Mouse (Mus musculus) macrophage (primary cell): ENCODE data around the gene Hoxc6. TPM values are rescaled to one million over a fixed set of nuclear protein-coding genes. Genes with fewer than 3 reads are reported as not detected.

Experiments used
- H3K27ac ChIP-seq: fragments of 350-480 bp; formaldehyde crosslinking; 2 replicates; pipeline ENCODE4 v1.9.0; 2021
- H3K36me3 ChIP-seq: fragments of 350-480 bp; formaldehyde crosslinking; 2 replicates; pipeline ENCODE4 v1.9.0; 2021; ENCODE audit errors: inconsistent target
- H3K4me3 ChIP-seq: fragments of 350-480 bp; formaldehyde crosslinking; 2 replicates; pipeline ENCODE4 v1.9.0; 2021; ENCODE audit errors: inconsistent target
- H3K79me2 ChIP-seq: fragments of 350-480 bp; formaldehyde crosslinking; 2 replicates; pipeline ENCODE4 v1.9.0; 2021; ENCODE audit errors: inconsistent target
- WGBS: methylation state at CpG from one replicate; pipeline ENCODE4 v1.1.7; 2026; ENCODE audit warnings: inconsistent platforms; ENCODE audit not compliant: missing documents; 5-methylcytosine and 5-hydroxymethylcytosine counted together
- polyA plus RNA-seq: library from polyadenylated mRNA; stranded (reverse); fragments of 250-400 nt; gene quantifications from 3 replicates; pipeline ENCODE4 v1.2.4, GENCODE M21; 2018; ENCODE audit warnings: inconsistent platforms

Hoxc6 gene
- polyA plus RNA-seq, 1 experiment from 2014 or later = not detected

DNA sequence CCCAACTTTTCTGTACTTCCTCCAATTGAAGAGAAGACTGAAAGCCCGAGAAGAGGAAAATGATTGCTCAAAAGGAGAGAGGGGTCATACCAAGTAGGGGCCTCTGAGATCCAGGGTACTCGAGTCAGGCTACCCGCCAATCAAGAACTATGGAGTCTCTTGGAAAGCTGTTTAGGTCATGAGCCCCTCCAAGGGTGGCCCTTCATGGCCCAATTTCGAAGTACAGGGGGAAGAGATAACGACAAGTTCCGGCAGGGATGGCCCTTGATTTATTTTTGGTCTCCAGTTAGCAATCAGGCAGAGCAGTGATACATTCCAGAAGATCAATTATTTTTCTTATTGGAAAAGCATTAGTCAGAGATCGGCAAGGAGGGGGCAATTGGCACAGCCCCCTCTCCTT lies 6.3 kb upstream of the Hoxc6 start:
- Histone ChIP-seq H3K4me3 (no peak overlapping the region), H3K79me2 (no peaks in the 10 kb centered on the region), H3K27ac (no peak overlapping the region), H3K36me3 (no peaks in the 10 kb centered on the region)
- WGBS = 7% methylated on average over 6 of the region's 7 CpGs

DNA sequence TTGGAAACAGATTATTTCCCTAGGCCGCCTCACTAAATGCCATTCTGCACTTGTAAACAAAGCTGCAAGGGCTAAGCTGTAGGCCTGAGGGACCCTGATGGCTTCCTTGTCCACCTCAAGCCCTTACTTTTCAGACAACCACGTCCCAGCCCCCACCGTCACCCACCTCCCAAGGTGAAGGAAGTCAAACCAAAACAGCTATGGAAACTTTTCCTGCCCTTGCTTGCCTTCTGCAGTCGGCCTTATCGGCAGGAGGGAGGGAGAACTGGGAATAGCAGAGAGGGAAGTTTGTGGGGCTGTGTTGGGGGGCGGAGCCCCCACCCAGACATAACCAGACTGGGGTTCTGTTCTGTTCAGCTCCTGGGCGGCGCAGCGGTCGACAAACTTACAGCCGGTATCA lies 5.9 kb upstream of the Hoxc6 start:
- Histone ChIP-seq H3K79me2 (no peaks in the 10 kb centered on the region), H3K27ac (no peak overlapping the region), H3K36me3 (no peaks in the 10 kb centered on the region), H3K4me3 (no peak overlapping the region)
- 9% methylated on average over 11 of the region's 11 CpGs for WGBS

DNA sequence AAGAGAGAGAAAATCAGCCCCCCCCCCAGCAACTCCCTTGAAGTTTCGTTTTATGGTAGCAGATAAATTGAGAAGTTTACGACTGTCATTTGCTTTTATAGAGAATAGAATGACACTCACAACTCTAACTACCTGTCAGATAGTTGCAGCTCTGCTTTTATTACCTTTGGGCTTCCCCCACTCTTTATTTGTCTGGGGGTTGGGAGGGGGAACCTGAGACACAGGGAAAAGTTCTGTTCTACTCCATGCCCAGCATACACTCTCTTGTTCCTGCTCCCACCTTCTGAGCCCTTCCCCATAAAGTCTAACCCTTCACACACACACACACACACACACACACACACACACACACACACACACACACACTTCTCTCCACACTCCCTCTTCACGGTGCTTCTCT lies 5.2 kb upstream of the Hoxc6 start:
- Histone ChIP-seq H3K79me2 (no peaks in the 10 kb centered on the region), H3K27ac (no peak overlapping the region), H3K4me3 (no peak overlapping the region), H3K36me3 (no peaks in the 10 kb centered on the region)
- 21% methylated on average over 2 of the region's 3 CpGs for WGBS

DNA sequence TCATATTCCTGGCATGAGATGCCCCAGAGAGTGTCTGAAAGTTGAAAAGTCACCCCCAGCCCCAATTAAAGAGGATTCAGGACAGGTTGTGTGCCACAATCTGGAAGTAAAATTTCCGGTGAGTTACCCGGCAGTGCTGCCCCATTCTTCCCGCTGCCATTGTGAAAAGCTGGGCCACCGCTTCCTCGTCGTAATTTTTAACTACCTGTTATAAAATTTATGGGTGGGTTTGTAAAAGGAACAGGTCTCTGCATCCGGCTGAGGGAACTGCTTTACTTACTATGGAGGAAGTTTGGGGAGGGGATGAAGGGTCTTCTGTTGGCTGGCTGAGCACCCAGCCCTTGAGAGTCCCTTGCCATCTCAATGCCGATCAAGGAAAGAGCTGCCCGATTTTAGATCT lies 1.5 kb upstream of the Hoxc6 start:
- no peaks in the 10 kb centered on the region for H3K79me2 ChIP-seq
- H3K4me3 ChIP-seq = no peak overlapping the region
- WGBS = 10% methylated on average over 9 of the region's 9 CpGs
- H3K27ac ChIP-seq = no peak overlapping the region
- H3K36me3 ChIP-seq = no peaks in the 10 kb centered on the region

- 35% methylated on average over 3 of the region's 3 CpGs for WGBS
- Histone ChIP-seq H3K36me3 (no peaks in the 10 kb centered on the region), H3K79me2 (no peaks in the 10 kb centered on the region), H3K27ac (no peak overlapping the region), H3K4me3 (no peak overlapping the region)
These were observed 626 bp upstream of the Hoxc6 start for GRCm38 (mm10) chr15:102997431-102997830.

GRCm38 (mm10) chr15:102998608-102999182 lies 638 bp downstream of the Hoxc6 start:
- H3K79me2 ChIP-seq = no peaks in the 10 kb centered on the region
- 4% methylated on average over 16 of the region's 19 CpGs for whole genome bisulfite sequencing
- no peak overlapping the region for H3K4me3 ChIP-seq
- no peaks in the 10 kb centered on the region for H3K36me3 ChIP-seq
- no peak overlapping the region for H3K27ac ChIP-seq

DNA sequence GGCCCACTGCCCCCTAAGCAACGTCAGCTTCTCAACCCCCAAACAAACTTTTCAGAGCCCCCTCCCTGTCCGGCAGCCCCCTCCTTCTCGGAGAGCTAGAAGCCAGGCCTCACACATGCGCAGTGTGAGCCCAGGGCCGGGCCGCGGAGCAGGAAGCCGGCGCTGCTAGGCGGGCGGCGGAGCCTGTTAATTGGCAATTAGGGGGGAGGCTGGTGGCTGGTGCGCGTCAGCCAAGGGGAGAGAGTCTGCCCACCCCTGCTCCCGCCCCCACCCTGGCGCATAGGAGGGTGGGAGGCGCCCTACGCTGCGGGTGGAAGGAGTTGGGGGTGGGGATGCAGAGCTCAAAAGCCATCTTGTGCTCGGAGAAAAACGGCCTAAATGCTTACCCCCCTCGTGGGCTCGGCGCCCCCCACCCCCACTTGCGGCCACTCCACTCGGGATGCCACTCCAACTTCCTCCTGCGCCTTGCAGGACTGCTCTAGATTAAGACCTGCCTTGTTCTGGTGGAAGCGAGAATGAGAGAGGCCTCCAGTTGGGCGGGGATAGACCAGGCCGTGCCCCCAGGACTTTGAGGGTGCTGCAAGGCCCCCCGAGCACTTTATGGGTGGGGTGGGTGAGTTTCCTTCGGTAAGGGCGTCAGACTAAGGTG lies 1.2 kb downstream of the Hoxc6 start:
- Histone ChIP-seq H3K79me2 (no peaks in the 10 kb centered on the region), H3K4me3 (no peak overlapping the region), H3K27ac (no peak overlapping the region), H3K36me3 (no peaks in the 10 kb centered on the region)
- 3% methylated on average over 33 of the region's 33 CpGs for WGBS

GRCm38 (mm10) chr15:102999955-103000354 lies 1.9 kb downstream of the Hoxc6 start:
- no peak overlapping the region for H3K27ac ChIP-seq
- 37% methylated on average over 9 of the region's 11 CpGs for WGBS
- no peaks in the 10 kb centered on the region for H3K36me3 ChIP-seq
- H3K4me3 ChIP-seq = no peak overlapping the region
- H3K79me2 ChIP-seq = no peaks in the 10 kb centered on the region

DNA sequence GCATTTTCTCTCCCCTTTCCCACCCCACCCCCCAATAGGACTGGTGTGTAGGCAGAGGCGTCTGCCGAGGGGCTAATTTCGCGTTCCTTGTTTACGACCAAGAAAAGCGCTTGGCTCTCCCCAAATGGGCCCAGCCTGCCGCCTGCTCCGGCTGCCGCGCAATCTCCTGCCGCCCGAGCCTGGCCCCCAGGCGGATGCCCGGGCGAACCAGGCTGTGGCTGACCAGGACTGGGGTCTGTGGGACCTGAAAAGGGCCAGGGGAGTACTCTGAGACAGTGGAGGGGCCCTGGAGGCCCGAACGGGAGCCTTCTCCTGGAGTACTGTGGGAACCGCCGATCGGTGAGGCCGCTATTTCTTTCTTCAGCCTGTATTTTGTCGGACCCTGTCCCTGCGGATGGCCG lies 2.4 kb downstream of the Hoxc6 start:
- no peak overlapping the region for H3K4me3 ChIP-seq
- H3K79me2 ChIP-seq = no peaks in the 10 kb centered on the region
- WGBS = 23% methylated on average over 24 of the region's 24 CpGs
- no peaks in the 10 kb centered on the region for H3K36me3 ChIP-seq
- no peak overlapping the region for H3K27ac ChIP-seq

GRCm38 (mm10) chr15:103001370-103001769 lies 3.3 kb downstream of the Hoxc6 start:
- Histone ChIP-seq H3K4me3 (no peak overlapping the region), H3K79me2 (no peaks in the 10 kb centered on the region), H3K27ac (no peak overlapping the region), H3K36me3 (no peaks in the 10 kb centered on the region)
- WGBS = 86% methylated on average over 2 of the region's 2 CpGs

- 87% methylated on average over 4 of the region's 4 CpGs for WGBS
- Histone ChIP-seq H3K36me3 (no peaks in the 10 kb centered on the region), H3K27ac (no peak overlapping the region), H3K4me3 (no peak overlapping the region), H3K79me2 (no peaks in the 10 kb centered on the region)
These were observed 4.1 kb downstream of the Hoxc6 start for GRCm38 (mm10) chr15:103002156-103002555.

DNA sequence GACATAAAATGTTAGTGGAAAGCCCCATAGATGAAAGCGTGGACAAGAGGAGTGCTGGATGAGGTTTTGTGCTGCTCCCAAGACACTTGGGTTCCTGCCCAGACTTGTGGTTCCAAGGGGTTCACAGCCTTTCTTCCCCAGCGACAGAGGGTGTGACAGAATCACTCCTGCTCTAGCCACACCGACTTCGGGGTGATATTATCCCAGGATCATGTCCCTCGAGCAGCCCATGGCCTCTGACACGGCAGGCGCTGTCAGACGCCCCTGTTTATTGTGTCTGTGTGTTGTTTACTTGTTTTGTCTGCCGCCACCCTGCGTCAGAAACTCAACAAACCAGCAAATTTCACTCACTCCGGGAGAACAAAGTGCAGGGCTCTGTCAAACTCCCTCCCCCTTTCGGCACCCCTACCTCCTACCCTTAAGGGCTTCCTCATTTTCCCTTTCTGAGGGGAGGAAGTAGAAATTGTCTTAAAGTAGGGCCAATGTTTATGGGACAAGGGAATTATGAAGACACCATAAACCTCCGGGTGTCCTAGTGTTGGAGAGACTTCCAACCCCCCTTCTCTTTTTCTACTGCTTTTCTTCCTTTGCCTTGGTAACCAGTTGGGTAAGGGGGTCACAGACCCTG lies 4.9 kb downstream of the Hoxc6 start:
- Histone ChIP-seq H3K27ac (no peak overlapping the region), H3K36me3 (no peaks in the 10 kb centered on the region), H3K4me3 (no peak overlapping the region), H3K79me2 (no peaks in the 10 kb centered on the region)
- WGBS = 19% methylated on average over 10 of the region's 13 CpGs

- H3K79me2 ChIP-seq = no peaks in the 10 kb centered on the region
- no peaks in the 10 kb centered on the region for H3K36me3 ChIP-seq
- H3K27ac ChIP-seq = no peak overlapping the region
- H3K4me3 ChIP-seq = no peak overlapping the region
- WGBS = 11% methylated on average over 17 of the region's 17 CpGs
These were observed 7.3 kb downstream of the Hoxc6 start for GRCm38 (mm10) chr15:103005308-103005707.

- Histone ChIP-seq H3K79me2 (no peaks in the 10 kb centered on the region), H3K4me3 (no peak overlapping the region), H3K27ac (no peak overlapping the region), H3K36me3 (no peaks in the 10 kb centered on the region)
- 24% methylated on average over 5 of the region's 5 CpGs for WGBS
These were observed 7.7 kb downstream of the Hoxc6 start for GRCm38 (mm10) chr15:103005797-103006196.

GRCm38 (mm10) chr15:103006326-103006725 lies 8.3 kb downstream of the Hoxc6 start:
- Histone ChIP-seq H3K27ac (no peak overlapping the region), H3K79me2 (no peaks in the 10 kb centered on the region), H3K4me3 (no peak overlapping the region), H3K36me3 (no peaks in the 10 kb centered on the region)
- WGBS = 33% methylated on average over 1 of the region's 1 CpGs
